Mouse (Mus musculus) kidney, adult 2 months (tissue): Measurements from ENCODE around the gene Prrt1. TPM values are rescaled to one million over a fixed set of nuclear protein-coding genes. Genes with fewer than 3 reads are reported as not detected.

Source experiments
- DNase-seq: peaks from one replicate; pipeline ENCODE4 v3.0.0; 2021
- H3K27ac ChIP-seq: fragments of 200-500 bp; 2 replicates; pipeline ENCODE4 v1.5.1; 2012; ENCODE audit warnings: low read depth, low read length, control low read depth, inconsistent platforms; ENCODE audit not compliant: insufficient read depth
- H3K27me3 ChIP-seq: fragments of 200-500 bp; replicated peaks from 2 replicates; pipeline ENCODE4 v1.6.1; 2012; ENCODE audit warnings: mild to moderate bottlenecking, moderate library complexity, low read length, inconsistent platforms; ENCODE audit not compliant: control insufficient read depth, insufficient read depth
- H3K36me3 ChIP-seq: fragments of 200-500 bp; 2 replicates; pipeline ENCODE4 v1.6.1; 2012; ENCODE audit warnings: mild to moderate bottlenecking, moderate library complexity, low read length, inconsistent platforms; ENCODE audit not compliant: control insufficient read depth, insufficient read depth
- H3K4me1 ChIP-seq: fragments of 200-500 bp; 2 replicates; pipeline ENCODE4 v1.6.1; 2011; ENCODE audit warnings: low read length; ENCODE audit not compliant: control insufficient read depth, insufficient read depth
- H3K4me3 ChIP-seq: fragments of 200-500 bp; 2 replicates; pipeline ENCODE4 v1.5.1; 2011; ENCODE audit warnings: mild to moderate bottlenecking, low read depth, low read length, control low read depth; ENCODE audit not compliant: insufficient read depth
- CTCF ChIP-seq: fragments of 200-500 bp; conservative IDR thresholded peaks from 2 replicates; pipeline ENCODE4 v1.5.1; 2011; ENCODE audit warnings: low read depth, mild to moderate bottlenecking, control low read depth, low read length, moderate library complexity, mixed read lengths; ENCODE audit not compliant: insufficient read depth, insufficient read length
- POLR2A ChIP-seq: fragments of 200-500 bp; IDR thresholded peaks from one replicate; pipeline ENCODE4 v1.6.1; 2011; ENCODE audit warnings: low read depth, low read length, control low read depth
- WGBS: fragments of 180-500 bp; shearing (Covaris S2); methylation state at CpG from one replicate; pipeline ENCODE4 v1.1.7; 2018; 5-methylcytosine and 5-hydroxymethylcytosine counted together
- polyA plus RNA-seq: library from polyadenylated mRNA; depleted of rRNA; stranded (reverse); fragments of >200 nt; gene quantifications from 2 replicates; pipeline ENCODE4 v1.2.3, GENCODE M21; 2012

The Prrt1 gene
- polyA plus RNA-seq, 1 experiment: 2.7 TPM

GRCm38 (mm10) chr17:34586796-34587422, 42.4 kb upstream of the Prrt1 start:
- no peaks in the 10 kb centered on the region for H3K36me3 ChIP-seq
- TF ChIP-seq CTCF (no peak), POLR2A (no peak)
- peak overlapping the region; percentile 69 for H3K4me3 ChIP-seq
- no peaks in the 10 kb centered on the region for H3K27me3 ChIP-seq
- H3K4me1 ChIP-seq: peaks cover 12% of the 10 kb centered on the region; the same call in 1 of the 2 replicates
- peak; percentile 88 for DNase-seq
- peak overlapping the region; percentile 93 for H3K27ac ChIP-seq
- under 1% methylated on average over 38 of the region's 38 CpGs for WGBS

DNA sequence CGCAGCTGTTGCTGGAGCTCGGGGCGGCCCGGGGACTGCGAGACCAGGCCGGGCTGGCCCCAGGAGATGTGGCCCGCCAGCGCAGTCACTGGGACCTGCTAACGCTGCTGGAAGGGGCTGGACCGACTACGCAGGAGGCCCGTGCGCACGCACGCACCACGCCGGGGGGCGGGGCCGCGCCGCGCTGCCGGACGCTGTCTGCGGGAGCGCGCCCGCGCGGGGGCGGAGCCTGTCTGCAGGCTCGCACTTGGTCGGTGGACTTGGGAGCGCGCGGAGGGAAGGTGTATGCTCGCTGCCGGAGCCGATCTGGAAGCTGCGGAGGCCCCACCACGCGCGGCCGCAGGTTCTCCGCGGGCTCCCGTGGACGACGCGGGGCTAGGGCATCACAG, 41.9 kb upstream of the Prrt1 start:
- peak; percentile 99 for DNase-seq
- H3K36me3 ChIP-seq: no peaks in the 10 kb centered on the region
- no peaks in the 10 kb centered on the region for H3K27me3 ChIP-seq
- peak overlapping the region; percentile 93 for H3K27ac ChIP-seq
- TF ChIP-seq CTCF: no peak
- TF ChIP-seq POLR2A: peak; percentile 86
- under 1% methylated on average over 50 of the region's 50 CpGs for WGBS
- peak overlapping the region; percentile 69 for H3K4me3 ChIP-seq
- H3K4me1 ChIP-seq: peaks cover 12% of the 10 kb centered on the region; the same call in 1 of the 2 replicates

DNA sequence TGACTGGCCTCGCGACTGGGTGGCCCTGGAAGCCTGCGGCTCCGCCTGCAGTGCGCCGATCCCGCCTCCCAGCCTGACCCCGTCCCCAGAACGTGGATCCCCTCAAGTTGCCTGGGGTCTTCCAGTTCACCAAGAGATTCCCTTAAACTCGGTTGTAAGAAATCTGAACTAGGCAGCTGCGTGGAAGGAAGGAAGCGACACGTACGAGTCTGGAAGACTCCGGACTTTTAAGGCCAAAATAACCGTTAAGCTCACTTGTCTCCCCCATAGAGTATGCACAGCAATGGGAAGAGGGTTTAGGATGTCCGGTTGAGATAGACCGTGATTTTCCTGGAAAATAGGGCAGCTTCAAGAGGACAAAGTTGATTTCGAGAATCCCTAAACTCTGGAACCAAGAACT, 41.5 kb upstream of the Prrt1 start:
- Histone ChIP-seq H3K4me1 (peaks cover 12% of the 10 kb centered on the region; the same call in 1 of the 2 replicates), H3K36me3 (no peaks in the 10 kb centered on the region), H3K27me3 (no peaks in the 10 kb centered on the region), H3K4me3 (peak overlapping the region; percentile 69), H3K27ac (peak overlapping the region; percentile 79)
- 2% methylated on average over 19 of the region's 19 CpGs for WGBS
- DNase-seq: no peak
- TF ChIP-seq POLR2A (no peak), CTCF (no peak)

- H3K36me3 ChIP-seq: no peaks in the 10 kb centered on the region
- 79% methylated on average over 3 of the region's 3 CpGs for WGBS
- H3K27ac ChIP-seq: no peak overlapping the region
- no peak overlapping the region for H3K4me3 ChIP-seq
- TF ChIP-seq CTCF (no peak), POLR2A (no peak)
- DNase-seq: no peak
- no peaks in the 10 kb centered on the region for H3K27me3 ChIP-seq
- peaks cover 14% of the 10 kb centered on the region for H3K4me1 ChIP-seq
Measured at GRCm38 (mm10) chr17:34588767-34589166, 40.6 kb upstream of the Prrt1 start.

DNA sequence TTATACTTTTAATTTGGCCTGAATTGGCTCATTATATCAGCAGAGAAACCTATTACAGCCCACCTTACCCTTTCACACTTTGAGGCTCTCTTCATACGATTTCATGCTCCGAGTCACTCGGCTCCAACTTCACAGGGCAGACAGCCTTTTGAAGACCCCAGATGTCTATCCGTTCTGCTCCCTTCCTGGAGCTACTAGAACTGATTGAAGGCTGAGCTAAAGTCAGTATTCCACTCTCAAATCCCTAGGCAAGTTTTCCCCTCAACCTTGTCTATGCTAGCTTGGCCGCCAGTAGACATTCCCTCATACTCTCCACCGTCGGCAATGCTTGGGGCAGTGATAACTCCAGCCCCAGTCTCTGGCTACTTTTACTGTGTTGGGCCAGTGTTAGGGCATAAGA, 40.1 kb upstream of the Prrt1 start:
- no peak for DNase-seq
- H3K4me3 ChIP-seq: peak overlapping the region; percentile 13; the same call in 1 of the 2 replicates
- no peaks in the 10 kb centered on the region; the same call in 1 of the 2 replicates for H3K36me3 ChIP-seq
- TF ChIP-seq POLR2A (no peak), CTCF (no peak)
- peak overlapping the region; percentile 61; the same call in 1 of the 2 replicates for H3K27ac ChIP-seq
- peaks cover 16% of the 10 kb centered on the region for H3K4me1 ChIP-seq
- 41% methylated on average over 7 of the region's 7 CpGs for WGBS
- H3K27me3 ChIP-seq: no peaks in the 10 kb centered on the region

- DNase-seq: peak; percentile 72
- no peak for TF ChIP-seq POLR2A
- no peak for TF ChIP-seq CTCF
- peak within 1 kb of the TSS; percentile 13; the same call in 1 of the 2 replicates for H3K4me3 ChIP-seq
- peaks cover 16% of the 10 kb centered on the region for H3K4me1 ChIP-seq
- H3K27me3 ChIP-seq: no peaks in the 10 kb centered on the region
- H3K27ac ChIP-seq: peak within 1 kb of the TSS; percentile 61
- no peaks in the 10 kb centered on the region; the same call in 1 of the 2 replicates for H3K36me3 ChIP-seq
- 27% methylated on average over 7 of the region's 7 CpGs for WGBS
Measured at GRCm38 (mm10) chr17:34589681-34590101, 39.6 kb upstream of the Prrt1 start, which contains the start of gene Gpsm3. TSS of gene Gpsm3 (plus strand) at chr17:34589806.

DNA sequence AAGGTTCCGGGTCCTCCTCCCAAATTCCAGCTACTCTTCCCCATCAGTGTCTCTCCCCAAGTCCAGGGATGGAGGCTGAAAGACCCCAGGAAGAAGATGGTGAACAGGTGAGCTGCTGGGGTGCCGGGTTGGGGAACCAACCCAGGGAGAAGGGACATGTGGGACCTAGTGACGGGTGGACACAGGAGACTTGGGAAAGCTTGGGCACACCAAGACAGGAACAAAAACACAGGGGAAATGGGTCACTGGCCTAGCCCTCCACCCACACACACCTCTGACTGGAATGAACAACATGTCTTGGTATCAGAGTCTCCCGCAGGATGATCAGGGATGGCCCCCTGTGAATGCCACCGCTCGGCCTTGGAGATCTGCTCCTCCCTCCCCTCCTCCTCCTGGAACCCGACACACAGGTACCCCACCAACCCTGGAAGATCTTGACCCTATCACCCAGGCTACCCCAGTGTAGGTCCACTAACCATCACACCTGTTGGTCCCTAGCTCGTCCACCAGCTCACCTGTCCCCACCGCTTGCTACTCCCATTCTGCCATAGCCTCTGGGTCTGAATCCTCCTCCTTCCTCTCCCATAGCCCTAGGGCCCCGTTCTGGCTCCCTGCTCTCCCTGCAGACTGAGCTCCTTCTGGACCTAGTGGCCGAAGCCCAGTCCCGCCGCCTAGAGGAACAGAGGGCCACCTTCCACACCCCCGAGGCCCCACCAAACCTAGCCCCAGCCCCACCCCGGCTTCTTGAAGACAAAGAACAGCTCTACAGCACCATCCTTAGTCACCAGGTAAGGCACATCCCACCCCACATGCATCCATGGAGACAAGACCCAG, 39.0 kb upstream of the Prrt1 start:
- 62% methylated on average over 15 of the region's 15 CpGs for whole genome bisulfite sequencing
- Histone ChIP-seq H3K36me3 (no peaks in the 10 kb centered on the region; the same call in 1 of the 2 replicates), H3K4me3 (peak overlapping the region; percentile 13; the same call in 1 of the 2 replicates), H3K4me1 (peaks cover 16% of the 10 kb centered on the region), H3K27me3 (no peaks in the 10 kb centered on the region), H3K27ac (peak overlapping the region; percentile 92)
- no peak for DNase-seq
- no peak for TF ChIP-seq CTCF
- TF ChIP-seq POLR2A: no peak
